Mouse (Mus musculus) adrenal gland, postnatal 10 days (tissue): ENCODE measurements around the gene Slc35e1. TPM values are rescaled to one million over a fixed set of nuclear protein-coding genes. Genes with fewer than 3 reads are reported as not detected.

Source experiments
- microRNA-seq: library from miRNA; unstranded; fragments of <30 nt; microRNA quantifications from one replicate; pipeline ENCODE4 v1.2.0, GENCODE M21; 2021
- total RNA-seq, 2 experiments: library from RNA; stranded (reverse); gene quantifications; 2 replicates each; pipeline ENCODE4 v1.2.3; 2021

The Slc35e1 gene
- total RNA-seq, 2 experiments from 2014 or later: 28.1 to 29.6 TPM

Small RNAs within 50 kb of the gene (microRNA-seq; reads per million reads assigned to microRNA genes)
- not detected for gene Gm28019
- gene Mir7068: 1.8 reads per million

Other genes with a start within 250 kb of the Slc35e1 start
- gene Gm10282, start 187.4 kb downstream of the Slc35e1 start, total RNA-seq: 10 to 100 TPM; 18.5 to 18.7 TPM
- 10 to 100 TPM; 48.0 to 99.9 TPM for gene Klf2, start 173.6 kb downstream of the Slc35e1 start, total RNA-seq
- gene Eps15l1, start 71.2 kb downstream of the Slc35e1 start, total RNA-seq: 10 to 100 TPM; 41.6 to 63.1 TPM
- gene Calr3, start 48.7 kb downstream of the Slc35e1 start, total RNA-seq: 1 to 10 TPM; 4.0 to 4.1 TPM
- gene 1700030K09Rik, start 48.7 kb downstream of the Slc35e1 start, total RNA-seq: 10 to 100 TPM in 1 of 2 experiments, 1 to 10 TPM in 1; 6.8 to 12.7 TPM
- gene Cherp, start 17.4 kb downstream of the Slc35e1 start, total RNA-seq: 10 to 100 TPM; 49.2 to 57.8 TPM
- 10 to 100 TPM; 10.1 to 10.2 TPM for gene Med26, start 55.7 kb upstream of the Slc35e1 start, total RNA-seq
- 10 to 100 TPM; 95.5 to 97.2 TPM for gene Smim7, start 78.5 kb upstream of the Slc35e1 start, total RNA-seq
- 10 to 100 TPM; 25.7 to 71.4 TPM for gene Tmem38a, start 79.4 kb upstream of the Slc35e1 start, total RNA-seq
- under 1 TPM; 0.51 to 0.73 TPM for gene Nwd1, start 154.1 kb upstream of the Slc35e1 start, total RNA-seq
- gene Sin3b, start 230.7 kb upstream of the Slc35e1 start, total RNA-seq: 100 to 1,000 TPM; 186 to 194 TPM